Mouse (Mus musculus): ENCODE measurements at regions not wholly inside any gene's neighbourhood (a gene's known extent, or its start where the extent isn't known, plus 50 kb on each side); places are given as distances from the start of the nearest gene placed in this dataset.

- 58% methylated on average over 2 of the region's 2 CpGs for WGBS
- H3K4me2 ChIP-seq (replicated peaks) = no peak overlapping the region
- no peak overlapping the region for H3K4me3 ChIP-seq
- H3K4me1 ChIP-seq = peaks cover 14% of the 10 kb centered on the region
- no peaks in the 10 kb centered on the region for H3K9me3 ChIP-seq
- no peak overlapping the region for H3K9ac ChIP-seq (replicated peaks)
- no peaks in the 10 kb centered on the region for H3K36me3 ChIP-seq
- H3K27me3 ChIP-seq = no peaks in the 10 kb centered on the region
- ATAC-seq (replicated peaks) = no peak
- H3K27ac ChIP-seq (replicated peaks) = peak overlapping the region; percentile 62
Observed at GRCm38 (mm10) chr1:189063699-189064098, 56.1 kb upstream of the Kctd3 start.

DNA sequence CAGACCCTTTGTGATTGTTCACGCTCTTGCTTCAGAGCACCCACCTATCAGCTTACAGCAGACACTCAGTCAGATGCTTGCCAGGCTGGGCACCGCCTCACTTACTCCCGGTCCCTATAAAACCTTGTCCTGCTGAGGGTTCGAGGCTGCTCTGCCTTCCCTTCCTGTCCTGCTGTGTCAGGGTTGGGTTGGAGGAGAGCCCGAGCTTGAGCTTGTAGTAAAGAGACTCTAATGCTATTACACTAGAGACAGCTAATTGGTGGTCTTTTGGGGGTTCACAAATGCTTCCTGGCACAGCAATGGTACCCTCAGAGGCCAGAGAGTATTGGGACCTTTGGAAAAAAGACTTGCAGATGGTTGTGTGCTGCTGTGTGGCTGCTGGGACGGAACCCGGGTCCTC is 55.6 kb upstream of the Kctd3 start:
- no peaks in the 10 kb centered on the region for H3K9me3 ChIP-seq
- H3K4me1 ChIP-seq = peaks cover 14% of the 10 kb centered on the region
- H3K27ac ChIP-seq (replicated peaks) = peak overlapping the region; percentile 62; the same call in 1 of the 2 replicates
- ATAC-seq (replicated peaks) = no peak
- no peak overlapping the region for H3K4me2 ChIP-seq (replicated peaks)
- no peak overlapping the region for H3K4me3 ChIP-seq
- H3K9ac ChIP-seq (replicated peaks) = no peak overlapping the region
- 80% methylated on average over 7 of the region's 7 CpGs for WGBS
- no peaks in the 10 kb centered on the region for H3K27me3 ChIP-seq
- no peaks in the 10 kb centered on the region for H3K36me3 ChIP-seq

Measured in forebrain, embryonic 15.5 days (tissue).